Mouse (Mus musculus) cerebellum, adult 9-10 months (tissue): ENCODE measurements around the gene Zmym2.

Experiments used
- DNase-seq: peaks from one replicate; pipeline ENCODE4 v3.0.0; 2022

Zmym2 gene

DNA sequence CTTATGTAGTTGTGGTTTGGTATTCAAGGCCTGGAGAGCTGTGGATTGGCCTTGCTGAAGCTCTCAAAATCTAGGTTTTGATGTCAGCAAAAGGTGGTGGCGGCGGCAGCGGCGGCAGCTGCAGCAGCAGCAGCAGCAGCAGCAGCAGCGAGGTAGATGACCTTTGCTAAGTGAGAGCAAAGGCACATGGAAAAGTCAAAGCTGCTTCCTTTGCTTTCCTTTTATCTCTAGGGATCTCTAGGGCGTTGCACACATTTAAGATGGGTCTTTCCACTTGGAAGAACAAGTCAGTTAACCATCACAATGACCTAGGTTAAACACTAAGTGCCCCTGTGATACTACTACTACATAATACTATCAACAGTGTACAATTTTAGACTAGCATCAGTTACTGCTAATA lies 49.0 kb downstream of the Zmym2 start:
- no peak for DNase-seq

DNA sequence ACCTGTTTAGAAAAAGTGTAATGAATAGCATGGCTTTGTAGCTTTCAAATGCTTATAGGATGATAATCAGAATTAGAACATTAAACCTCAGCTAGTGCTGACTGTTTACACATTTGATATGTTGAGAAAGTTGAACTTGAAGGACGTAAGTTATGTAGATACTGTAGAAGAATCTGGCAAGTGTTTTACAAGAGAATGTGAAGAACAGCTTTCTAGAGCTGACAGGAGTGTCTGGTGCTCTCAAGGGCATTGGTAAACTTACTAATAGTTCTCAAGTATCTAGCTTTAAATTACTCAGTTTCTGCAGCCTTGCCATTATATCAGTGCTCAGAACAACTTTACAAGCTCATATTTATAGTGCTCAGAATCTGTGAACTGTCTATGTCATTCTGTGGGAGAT lies 53.5 kb downstream of the Zmym2 start:
- no peak for DNase-seq

DNA sequence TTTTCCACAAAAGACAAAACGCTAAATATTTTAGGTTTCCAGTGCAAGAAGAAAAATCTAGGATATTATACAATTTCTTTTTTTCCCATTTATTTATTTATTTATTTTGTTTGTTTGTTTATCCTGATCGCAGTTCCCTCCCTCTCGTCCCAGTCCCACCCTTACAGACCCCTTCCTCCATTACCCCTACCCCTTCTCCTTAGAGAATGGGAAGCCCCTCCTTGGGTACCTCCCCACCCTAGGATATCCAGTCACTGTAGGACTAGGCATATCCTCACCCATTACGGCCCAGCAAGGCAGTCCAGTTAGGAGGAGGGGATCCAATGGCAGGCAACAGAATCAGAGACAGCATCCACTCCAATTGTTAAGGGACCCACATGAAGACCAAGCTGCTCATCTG lies 66.5 kb downstream of the Zmym2 start:
- no peak for DNase-seq

DNA sequence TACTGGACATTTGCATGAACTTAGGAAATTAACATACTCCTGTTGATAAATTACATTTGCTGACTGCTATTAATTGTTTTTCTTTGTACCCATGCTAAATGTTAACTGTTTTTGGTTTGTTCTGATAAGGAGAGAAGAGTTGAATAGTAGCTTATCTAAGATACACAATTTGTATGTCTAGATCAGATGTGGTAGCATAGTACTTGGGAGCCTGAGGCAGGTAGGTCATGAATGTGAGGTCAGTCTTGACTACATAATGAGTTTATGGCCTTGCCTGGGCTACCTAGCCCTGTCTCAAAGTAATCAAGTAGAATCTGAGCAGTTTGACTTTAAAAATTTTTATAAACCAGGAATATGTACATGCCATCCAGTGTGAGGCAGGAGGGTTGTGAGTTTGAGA lies 67.9 kb downstream of the Zmym2 start:
- no peak for DNase-seq

DNA sequence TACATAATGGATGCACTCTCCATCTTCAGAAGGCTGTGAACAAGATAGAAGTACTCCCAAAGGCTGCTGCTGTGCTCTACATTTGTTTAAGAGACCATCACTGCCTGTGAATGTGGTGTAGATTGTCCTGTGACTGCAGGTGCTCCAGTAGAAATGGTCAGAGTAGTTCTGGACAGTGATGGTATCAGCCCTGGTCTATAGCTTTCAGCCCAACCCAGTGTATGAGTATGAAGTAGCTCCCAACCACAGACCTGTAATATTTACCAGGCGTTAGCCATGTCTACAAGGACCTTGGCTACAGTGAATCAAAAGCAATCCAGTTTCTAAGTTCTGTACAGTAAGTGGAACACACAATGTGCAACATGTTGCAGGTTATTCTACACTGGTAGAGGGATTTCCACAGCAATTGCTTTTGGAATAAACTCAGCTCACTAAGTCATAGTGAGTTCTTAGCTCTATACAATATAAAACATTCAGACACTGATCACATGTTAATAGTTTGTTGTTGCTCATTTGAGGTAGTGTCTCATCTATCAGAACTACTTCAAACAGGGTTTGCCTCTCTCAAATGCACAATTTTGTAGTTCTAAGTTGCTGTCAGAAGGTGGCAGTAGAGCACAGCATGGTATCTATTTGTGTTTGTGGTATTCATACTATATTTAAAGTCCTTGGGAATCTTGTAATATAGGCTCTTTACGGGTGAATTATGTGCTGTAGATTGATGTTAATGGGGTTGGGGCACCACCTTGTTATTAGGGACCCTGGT lies 77.7 kb downstream of the Zmym2 start:
- DNase-seq = no peak

DNA sequence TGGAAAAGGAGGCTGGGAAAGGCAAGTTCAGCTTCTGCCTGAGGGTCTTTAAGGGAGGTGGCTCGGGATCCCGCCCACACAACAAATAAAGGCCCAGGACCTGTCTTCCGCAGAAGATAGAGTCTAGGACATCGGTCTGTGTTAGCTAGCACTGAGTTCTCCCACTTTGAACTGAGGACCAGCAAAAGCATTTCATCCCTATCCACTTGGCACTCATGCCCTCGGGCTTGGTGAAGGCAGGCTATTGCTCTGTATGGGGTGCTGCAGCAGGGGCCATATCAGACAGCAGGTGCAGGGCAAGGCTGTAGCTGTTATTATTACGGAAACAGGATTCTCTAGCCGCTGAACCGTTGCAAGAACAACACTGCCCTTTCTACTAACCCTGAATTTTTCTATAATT lies 83.2 kb downstream of the Zmym2 start:
- no peak for DNase-seq

DNA sequence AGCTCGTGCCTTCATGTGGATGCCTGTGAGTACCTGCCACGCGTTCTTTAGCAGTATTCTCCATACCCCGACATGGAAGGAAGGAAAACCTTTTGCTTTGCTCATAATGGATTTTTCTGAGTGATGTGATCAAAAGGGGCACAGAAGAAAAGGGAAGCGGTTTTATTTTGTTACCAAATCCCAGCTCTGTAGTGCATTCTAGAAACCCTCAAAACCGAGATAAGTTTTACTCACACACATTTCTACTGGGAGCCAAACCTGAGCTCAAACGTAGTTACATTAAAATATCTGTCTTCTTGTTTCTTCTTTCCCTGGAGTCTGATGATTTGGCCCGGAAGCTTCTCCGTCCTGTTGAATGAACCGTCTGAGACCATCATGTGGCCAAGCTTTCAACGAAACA lies 83.7 kb downstream of the Zmym2 start:
- DNase-seq = no peak

DNA sequence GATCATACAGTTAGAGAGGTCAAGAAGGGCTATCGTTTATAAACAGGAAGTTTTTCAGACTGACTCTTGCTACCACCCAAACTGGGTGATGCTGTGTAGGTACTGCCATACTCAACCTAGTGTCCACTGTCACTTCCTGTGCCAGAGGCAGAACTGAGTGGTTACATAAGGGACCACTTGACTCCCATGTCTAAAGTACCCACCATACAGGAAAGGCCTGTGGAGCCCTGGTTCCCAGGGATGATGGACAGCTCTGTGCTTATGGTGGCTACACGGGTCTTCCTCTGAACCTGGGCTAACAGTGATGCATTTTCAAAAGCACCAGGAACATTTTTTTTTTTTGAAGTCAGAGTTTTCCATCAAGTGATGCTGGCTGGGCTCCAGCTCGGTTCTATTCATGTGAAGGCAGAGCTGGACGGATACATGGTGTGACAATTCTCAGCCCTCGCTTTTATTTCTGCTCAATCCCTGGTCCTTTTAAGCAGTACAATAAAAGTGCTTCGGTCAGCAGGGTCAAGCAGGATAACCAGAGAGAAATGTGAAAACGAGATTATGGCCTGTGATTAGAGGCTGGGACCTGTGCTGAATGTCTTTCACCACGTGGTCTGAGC lies 91.7 kb downstream of the Zmym2 start:
- no peak for DNase-seq

DNA sequence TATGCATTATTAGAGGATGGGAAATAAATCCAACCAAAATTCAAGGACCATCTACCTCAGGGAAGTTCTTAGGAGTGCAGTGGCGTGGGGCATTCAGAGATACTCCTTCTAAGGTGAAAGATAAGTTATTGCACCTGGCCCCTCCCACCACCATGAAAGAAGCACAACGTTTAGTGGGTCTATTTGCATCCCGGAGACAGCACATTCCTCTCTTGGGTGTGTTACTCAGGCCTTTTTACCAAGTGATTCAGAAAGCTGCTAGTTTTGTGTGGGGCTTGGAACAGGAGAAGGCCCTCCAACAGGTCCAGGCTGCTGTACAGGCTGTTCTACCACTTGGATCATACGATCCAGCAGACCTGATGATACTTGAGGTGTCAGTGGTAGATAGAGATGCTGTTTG lies 102.2 kb downstream of the Zmym2 start:
- no peak for DNase-seq
